Mouse (Mus musculus) lung, embryonic 14.5 days (tissue): ENCODE results near the gene Ptpn14. TPM values are rescaled to one million over a fixed set of nuclear protein-coding genes. Genes with fewer than 3 reads are reported as not detected.
A peak's percentile ranks its signal among the peaks of the same experiment; 100 is the strongest.

ENCODE experiments used
- ATAC-seq: fragments of 200-750 bp; cut with Nextera tagmentation; 2 replicates; pipeline ENCODE4 v1.8.0; 2017; ENCODE audit warnings: mild to moderate bottlenecking, moderate TSS enrichment, moderate library complexity; ENCODE audit not compliant: insufficient read depth
- DNase-seq: peaks from one replicate; pipeline ENCODE4 v3.0.0-alpha.2; 2015
- H3K27ac ChIP-seq: fragments of 300-500 bp; sonication (generic); 2 replicates; pipeline ENCODE4 v1.5.1; 2014; ENCODE audit warnings: low read depth, mild to moderate bottlenecking, moderate library complexity
- H3K27me3 ChIP-seq: fragments of 300-500 bp; sonication (generic); 2 replicates; pipeline ENCODE4 v1.6.1; 2014; ENCODE audit warnings: low read length, control low read depth; ENCODE audit not compliant: insufficient read depth
- H3K36me3 ChIP-seq: fragments of 300-500 bp; sonication (generic); 2 replicates; pipeline ENCODE4 v1.6.1; 2014; ENCODE audit warnings: control low read depth; ENCODE audit not compliant: insufficient read depth
- H3K4me1 ChIP-seq: fragments of 300-500 bp; sonication (generic); 2 replicates; pipeline ENCODE4 v1.6.1; 2014; ENCODE audit warnings: antibody characterized with exemption, control low read depth; ENCODE audit not compliant: insufficient read depth
- H3K4me2 ChIP-seq: fragments of 300-500 bp; sonication (generic); 2 replicates; pipeline ENCODE4 v1.6.1; 2014; ENCODE audit warnings: mild to moderate bottlenecking
- H3K4me3 ChIP-seq: fragments of 300-500 bp; sonication (generic); 2 replicates; pipeline ENCODE4 v1.5.1; 2014; ENCODE audit warnings: low read depth, low read length
- H3K9ac ChIP-seq: fragments of 300-500 bp; sonication (generic); 2 replicates; pipeline ENCODE4 v1.6.1; 2014
- H3K9me3 ChIP-seq: fragments of 300-500 bp; sonication (generic); 2 replicates; pipeline ENCODE4 v1.6.1; 2016; ENCODE audit warnings: low read depth, low read length, control low read depth
- CTCF ChIP-seq: IDR thresholded peaks from 2 replicates; pipeline ENCODE4 v1.5.1; 2016; ENCODE audit warnings: antibody characterized with exemption, low read depth
- WGBS: fragments of 180-500 bp; shearing (Covaris S2); extraction: QIAGEN DNeasy Blood & Tissue Kit; methylation state at CpG from one replicate; pipeline ENCODE4 v1.1.7; 2014; 5-methylcytosine and 5-hydroxymethylcytosine counted together
- polyA plus RNA-seq: library from polyadenylated mRNA; unstranded; fragments of >200 nt; fragmentation: Nextera tagmentation; extraction: Ambion mirVana; gene quantifications from 2 replicates; pipeline ENCODE4 v1.2.1, GENCODE M21; 2014

Gene Ptpn14
- polyA plus RNA-seq, 1 experiment from 2014 or later = 10.3 TPM

DNA sequence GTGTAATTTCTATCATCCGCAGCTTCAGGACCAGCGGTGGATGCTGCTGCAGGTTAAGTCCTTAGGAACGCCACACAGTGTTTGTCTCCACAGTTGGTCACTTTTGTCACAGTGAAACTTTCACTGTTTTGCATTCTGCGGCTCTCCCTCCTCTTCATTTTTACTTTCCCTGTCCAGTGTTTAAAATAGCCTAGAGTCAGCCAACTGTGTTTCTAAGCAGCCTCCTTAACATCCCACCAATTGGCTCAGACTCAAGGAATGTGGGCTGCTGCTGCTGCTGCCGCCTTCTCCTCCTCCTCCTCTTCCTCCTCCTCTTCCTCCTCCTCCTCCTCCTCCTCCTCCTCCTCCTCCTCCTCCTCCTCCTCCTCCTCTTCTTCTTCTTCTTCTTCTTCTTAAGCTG lies 22.2 kb downstream of the Ptpn14 start:
- Histone ChIP-seq H3K4me1 (peaks cover 5% of the 10 kb centered on the region; the same call in 1 of the 2 replicates), H3K36me3 (no peaks in the 10 kb centered on the region), H3K27me3 (no peaks in the 10 kb centered on the region), H3K27ac (0 out of 2 replicates have a peak overlapping the region, but pooled peaks have one; percentile 48), H3K4me3 (no peak overlapping the region), H3K9me3 (no peaks in the 10 kb centered on the region), H3K4me2 (no peak overlapping the region), H3K9ac (no peak overlapping the region)
- WGBS = 66% methylated on average over 5 of the region's 5 CpGs
- no peak for TF ChIP-seq CTCF
- ATAC-seq = no peak
- peak; percentile 66 for DNase-seq

DNA sequence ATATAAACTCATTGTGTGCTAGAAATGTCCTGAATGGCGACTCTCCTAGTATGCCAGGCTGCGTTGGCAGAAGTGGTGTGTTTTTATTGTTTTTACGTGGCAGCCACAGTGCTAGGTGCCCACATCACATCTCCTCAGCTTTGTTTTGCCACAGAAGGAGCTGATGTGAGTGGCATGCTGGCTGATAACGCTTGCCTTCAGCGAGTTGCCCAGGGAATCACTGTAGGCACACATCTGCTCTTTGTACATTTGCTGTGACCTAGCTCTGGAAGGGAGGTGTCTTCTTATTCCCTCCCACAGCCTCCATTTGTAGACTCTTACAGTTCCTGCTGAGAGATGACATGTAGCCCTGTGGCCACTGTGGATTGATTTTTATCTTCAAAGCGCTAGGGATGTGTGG lies 24.2 kb downstream of the Ptpn14 start:
- no peak for TF ChIP-seq CTCF
- 67% methylated on average over 6 of the region's 6 CpGs for WGBS

DNA sequence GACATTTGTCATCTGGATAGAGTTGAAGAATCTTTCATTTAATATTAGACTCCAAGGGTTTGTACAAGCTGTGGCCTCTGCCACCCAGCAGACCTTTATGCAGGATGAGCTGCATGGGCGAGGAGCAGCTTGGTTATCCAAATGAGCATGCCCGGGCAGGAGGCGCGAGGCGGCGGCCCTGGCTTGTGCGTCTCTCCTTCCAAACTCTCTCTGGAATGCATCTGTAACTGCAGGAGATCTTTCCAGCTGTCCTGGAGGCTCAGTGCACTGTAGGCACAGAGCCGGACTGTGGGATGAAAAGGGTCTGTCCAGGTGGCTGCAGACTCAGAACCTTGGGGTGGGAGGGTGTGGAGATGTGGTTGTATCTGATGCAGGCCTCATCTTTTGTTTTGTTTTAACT lies 27.0 kb downstream of the Ptpn14 start:
- Histone ChIP-seq H3K27ac (no peak overlapping the region), H3K4me2 (no peak overlapping the region), H3K9ac (no peak overlapping the region), H3K36me3 (no peaks in the 10 kb centered on the region), H3K9me3 (no peaks in the 10 kb centered on the region), H3K4me3 (no peak overlapping the region), H3K27me3 (no peaks in the 10 kb centered on the region), H3K4me1 (peaks cover 15% of the 10 kb centered on the region)
- ATAC-seq = no peak
- no peak for TF ChIP-seq CTCF
- WGBS = 77% methylated on average over 8 of the region's 8 CpGs
- DNase-seq = no peak

More for the DNA sequence above, 24.2 kb downstream of the Ptpn14 start:
- no peak overlapping the region for H3K4me2 ChIP-seq
- no peaks in the 10 kb centered on the region for H3K27me3 ChIP-seq
- H3K9me3 ChIP-seq = no peaks in the 10 kb centered on the region
- no peak overlapping the region for H3K4me3 ChIP-seq
- no peak for DNase-seq
- no peak for ATAC-seq
- no peaks in the 10 kb centered on the region for H3K36me3 ChIP-seq
- H3K4me1 ChIP-seq = peaks cover 19% of the 10 kb centered on the region
- no peak overlapping the region for H3K27ac ChIP-seq
- no peak overlapping the region for H3K9ac ChIP-seq

DNA sequence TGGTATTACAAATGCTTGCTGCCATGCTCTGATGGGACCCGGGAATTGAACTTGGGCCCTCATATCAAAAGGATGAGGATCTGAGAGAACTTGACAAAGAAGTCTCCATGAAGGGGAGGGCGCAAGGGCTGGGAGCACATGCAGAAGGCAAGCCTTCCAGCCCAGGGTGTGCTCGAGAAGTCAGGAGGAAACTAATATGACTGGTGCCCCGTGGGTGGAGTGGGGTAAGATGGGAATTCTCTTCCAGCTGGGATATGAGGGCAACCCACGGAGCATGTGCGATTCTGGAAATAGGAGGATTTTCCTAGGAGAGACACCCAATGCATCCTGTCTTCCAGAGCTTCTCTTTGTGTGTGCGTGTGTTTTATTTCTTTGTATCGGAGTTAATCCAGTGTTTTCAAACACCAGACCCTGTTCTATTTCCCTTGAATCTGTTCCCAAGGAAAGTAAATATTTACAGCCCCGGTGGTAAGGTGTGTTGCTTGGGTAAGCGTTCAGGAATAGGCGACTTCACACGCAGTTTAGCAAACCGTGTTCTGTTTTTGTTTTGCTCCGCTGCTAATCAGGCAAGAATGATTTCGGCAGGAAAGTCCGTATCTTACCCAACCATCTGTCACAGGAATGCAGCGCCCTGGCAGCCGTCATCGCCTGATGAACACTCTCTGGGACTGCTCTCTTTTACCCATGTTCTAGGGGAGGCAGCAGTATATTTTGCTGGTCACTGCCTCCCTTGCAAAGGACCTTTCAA lies 28.4 kb downstream of the Ptpn14 start:
- TF ChIP-seq CTCF = no peak
- peak overlapping the region; percentile 5; the same call in 1 of the 2 replicates for H3K27ac ChIP-seq
- no peak overlapping the region for H3K4me3 ChIP-seq
- H3K9me3 ChIP-seq = no peaks in the 10 kb centered on the region
- no peak overlapping the region; the same call in 1 of the 2 replicates for H3K4me2 ChIP-seq
- H3K36me3 ChIP-seq = no peaks in the 10 kb centered on the region
- ATAC-seq = peak; percentile 47
- H3K27me3 ChIP-seq = no peaks in the 10 kb centered on the region
- peaks cover 14% of the 10 kb centered on the region for H3K4me1 ChIP-seq
- peak; percentile 53 for DNase-seq
- 29% methylated on average over 19 of the region's 19 CpGs for WGBS
- H3K9ac ChIP-seq = no peak overlapping the region

DNA sequence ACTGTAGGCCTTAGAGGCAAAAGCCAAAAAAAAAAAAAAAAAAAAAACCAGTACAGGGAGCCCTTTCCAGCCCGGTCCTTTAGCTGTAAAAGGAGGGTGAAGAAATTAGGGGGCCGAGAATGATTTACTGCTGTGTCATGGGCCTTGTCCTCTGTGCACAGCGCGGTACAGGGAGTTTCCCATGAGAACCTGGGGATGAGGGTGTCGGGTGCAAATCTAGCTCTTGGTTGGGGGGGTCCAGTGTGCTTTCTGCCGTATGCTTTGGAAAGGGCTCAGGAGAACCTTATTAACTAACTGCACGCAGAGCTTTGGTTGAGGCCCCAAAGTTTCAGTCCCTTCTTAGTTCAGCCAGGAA lies 29.0 kb downstream of the Ptpn14 start:
- 0 out of 2 replicates have a peak, but pooled peaks have one; percentile 25 for ATAC-seq
- Histone ChIP-seq H3K9me3 (no peaks in the 10 kb centered on the region), H3K27me3 (no peaks in the 10 kb centered on the region), H3K4me3 (no peak overlapping the region), H3K27ac (peak overlapping the region; percentile 46; the same call in 1 of the 2 replicates), H3K9ac (no peak overlapping the region), H3K4me2 (no peak overlapping the region; the same call in 1 of the 2 replicates), H3K4me1 (peaks cover 14% of the 10 kb centered on the region), H3K36me3 (no peaks in the 10 kb centered on the region)
- DNase-seq = no peak
- WGBS = 56% methylated on average over 7 of the region's 7 CpGs
- TF ChIP-seq CTCF = no peak

DNA sequence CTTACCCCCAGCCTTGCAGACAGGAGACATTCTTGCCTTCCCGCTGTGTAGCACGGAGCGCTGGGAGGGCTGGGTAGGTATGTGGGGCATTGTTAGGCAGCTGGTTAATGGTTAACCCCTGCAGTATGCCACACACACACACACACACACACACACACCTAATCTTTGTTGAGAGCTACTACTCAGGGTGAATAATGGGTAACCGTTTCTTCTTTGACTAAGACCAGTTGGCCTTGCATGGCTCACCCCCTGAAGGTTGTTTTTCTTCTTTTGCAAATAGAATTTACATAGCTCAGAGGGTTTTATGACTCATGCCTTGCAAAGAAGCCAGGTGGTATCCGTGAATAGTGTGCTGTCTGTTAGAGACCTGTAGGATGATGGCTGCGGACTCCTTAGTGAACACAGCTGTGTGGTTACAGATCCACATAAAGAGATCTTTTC lies 33.5 kb downstream of the Ptpn14 start:
- H3K9ac ChIP-seq = no peak overlapping the region
- no peak for TF ChIP-seq CTCF
- ATAC-seq (peak; percentile 85), DNase-seq (peak; percentile 69)
- H3K4me2 ChIP-seq = peak overlapping the region; percentile 29; the same call in 1 of the 2 replicates
- peak overlapping the region; percentile 75 for H3K27ac ChIP-seq
- no peaks in the 10 kb centered on the region for H3K9me3 ChIP-seq
- peaks cover 7% of the 10 kb centered on the region for H3K4me1 ChIP-seq
- H3K27me3 ChIP-seq = no peaks in the 10 kb centered on the region
- WGBS = 44% methylated on average over 6 of the region's 6 CpGs
- no peaks in the 10 kb centered on the region for H3K36me3 ChIP-seq
- H3K4me3 ChIP-seq = no peak overlapping the region

DNA sequence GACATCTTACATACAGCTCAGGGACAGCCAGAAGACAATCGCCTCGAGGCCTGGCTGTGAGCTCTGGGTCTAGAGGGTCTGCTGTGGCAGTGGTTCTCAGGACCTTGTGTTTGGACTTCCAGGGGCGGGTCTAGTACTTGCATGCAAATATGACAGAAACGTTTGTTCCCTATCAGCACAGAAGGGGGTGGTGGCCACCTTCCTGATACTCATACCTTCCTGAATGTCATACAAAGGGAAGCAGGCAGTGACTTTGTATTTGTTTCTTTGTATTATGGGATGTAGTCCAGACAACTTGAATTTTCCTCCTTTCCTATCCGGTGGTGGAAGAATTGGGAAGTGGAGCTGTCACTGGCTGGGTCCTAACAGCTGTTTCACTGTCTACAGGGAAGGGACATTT lies 36.2 kb downstream of the Ptpn14 start:
- no peaks in the 10 kb centered on the region for H3K9me3 ChIP-seq
- H3K4me1 ChIP-seq = peaks cover 11% of the 10 kb centered on the region; the same call in 1 of the 2 replicates
- no peak overlapping the region for H3K4me3 ChIP-seq
- no peak overlapping the region for H3K27ac ChIP-seq
- no peak for DNase-seq
- no peak overlapping the region for H3K9ac ChIP-seq
- H3K4me2 ChIP-seq = no peak overlapping the region
- no peaks in the 10 kb centered on the region for H3K36me3 ChIP-seq
- 61% methylated on average over 5 of the region's 5 CpGs for WGBS
- ATAC-seq = no peak
- no peak for TF ChIP-seq CTCF
- H3K27me3 ChIP-seq = no peaks in the 10 kb centered on the region
